Mouse (Mus musculus) hindbrain, embryonic 15.5 days (tissue): ENCODE measurements around the gene Acad9. TPM values are rescaled to one million over a fixed set of nuclear protein-coding genes. Genes with fewer than 3 reads are reported as not detected.
"Not testable (repeated sequence)": the region's sequence is repeated elsewhere in the genome, so short reads cannot be mapped to it uniquely, and the experiment has no call there.

Source experiments
- ATAC-seq: fragments of 200-750 bp; cut with Nextera tagmentation; 2 replicates; pipeline ENCODE4 v1.8.0; 2017; ENCODE audit warnings: low read depth, moderate number of reproducible peaks, moderate TSS enrichment; ENCODE audit not compliant: low FRiP score
- H3K27ac ChIP-seq: fragments of 300-500 bp; sonication (generic); replicated peaks from 2 replicates; pipeline ENCODE4 v1.5.1; 2015; ENCODE audit warnings: mild to moderate bottlenecking, inconsistent platforms
- H3K27me3 ChIP-seq: fragments of 300-500 bp; sonication (generic); 2 replicates; pipeline ENCODE4 v1.6.1; 2015; ENCODE audit warnings: control low read depth, inconsistent platforms
- H3K36me3 ChIP-seq: fragments of 300-500 bp; sonication (generic); 2 replicates; pipeline ENCODE4 v1.6.1; 2015; ENCODE audit warnings: control low read depth, inconsistent platforms
- H3K4me1 ChIP-seq: fragments of 300-500 bp; sonication (generic); replicated peaks from 2 replicates; pipeline ENCODE4 v1.6.1; 2015; ENCODE audit warnings: control low read depth, inconsistent platforms
- H3K4me2 ChIP-seq: fragments of 300-500 bp; sonication (generic); 2 replicates; pipeline ENCODE4 v1.6.1; 2015; ENCODE audit warnings: moderate library complexity, mild to moderate bottlenecking, inconsistent platforms
- H3K4me3 ChIP-seq: fragments of 300-500 bp; sonication (generic); 2 replicates; pipeline ENCODE4 v1.5.1; 2015; ENCODE audit warnings: mild to moderate bottlenecking, inconsistent platforms
- H3K9ac ChIP-seq: fragments of 300-500 bp; sonication (generic); 2 replicates; pipeline ENCODE4 v1.6.1; 2015; ENCODE audit warnings: inconsistent platforms
- H3K9me3 ChIP-seq: fragments of 300-500 bp; sonication (generic); 2 replicates; pipeline ENCODE4 v1.6.1; 2016; ENCODE audit warnings: control low read depth, inconsistent platforms
- WGBS: fragments of 180-500 bp; shearing (Covaris S2); methylation state at CpG from one replicate; pipeline ENCODE4 v1.1.7; 2015; 5-methylcytosine and 5-hydroxymethylcytosine counted together
- polyA plus RNA-seq: library from polyadenylated mRNA; unstranded; fragments of >200 nt; fragmentation: Nextera tagmentation; extraction: Ambion mirVana; gene quantifications from 2 replicates; pipeline ENCODE4 v1.2.1, GENCODE M21; 2015

Gene Acad9
- polyA plus RNA-seq, 1 experiment from 2014 or later = 86.2 TPM

GRCm38 (mm10) chr3:36116076-36116475 is 50.3 kb downstream of the Acad9 start:
- Histone ChIP-seq H3K9ac (no peak overlapping the region), H3K27ac (no peak overlapping the region), H3K27me3 (no peaks in the 10 kb centered on the region), H3K4me2 (no peak overlapping the region), H3K4me1 (no peaks in the 10 kb centered on the region), H3K9me3 (no peaks in the 10 kb centered on the region), H3K4me3 (no peak overlapping the region), H3K36me3 (no peaks in the 10 kb centered on the region)
- no peak for ATAC-seq
- 77% methylated on average over 4 of the region's 4 CpGs for WGBS

- Histone ChIP-seq H3K9ac (no peak overlapping the region), H3K27ac (no peak overlapping the region), H3K27me3 (no peaks in the 10 kb centered on the region), H3K4me1 (no peaks in the 10 kb centered on the region), H3K9me3 (0 out of 2 replicates have a peak, but pooled peaks cover 3% of the 10 kb centered on the region), H3K4me3 (no peak overlapping the region), H3K4me2 (no peak overlapping the region), H3K36me3 (no peaks in the 10 kb centered on the region)
- ATAC-seq = no peak
Observed at GRCm38 (mm10) chr3:36119684-36120548, 54.1 kb downstream of the Acad9 start.

GRCm38 (mm10) chr3:36126176-36126575 is 60.4 kb downstream of the Acad9 start:
- H3K9ac ChIP-seq, H3K27ac ChIP-seq, ATAC-seq, H3K27me3 ChIP-seq, H3K4me3 ChIP-seq, H3K4me2 ChIP-seq, H3K4me1 ChIP-seq, H3K36me3 ChIP-seq, H3K9me3 ChIP-seq: not testable (repeated sequence)
- WGBS = 94% methylated on average over 9 of the region's 9 CpGs

- ATAC-seq = no peak
- H3K4me2 ChIP-seq = no peak overlapping the region
- no peak overlapping the region for H3K9ac ChIP-seq
- no peaks in the 10 kb centered on the region for H3K27me3 ChIP-seq
- H3K4me1 ChIP-seq = no peaks in the 10 kb centered on the region
- H3K27ac ChIP-seq = no peak overlapping the region
- H3K9me3 ChIP-seq = no peaks in the 10 kb centered on the region
- H3K36me3 ChIP-seq = no peaks in the 10 kb centered on the region
- H3K4me3 ChIP-seq = no peak overlapping the region
Observed at GRCm38 (mm10) chr3:36136152-36136551, 70.4 kb downstream of the Acad9 start.

- no peaks in the 10 kb centered on the region for H3K36me3 ChIP-seq
- H3K27ac ChIP-seq = no peak overlapping the region
- WGBS = 53% methylated on average over 2 of the region's 2 CpGs
- no peaks in the 10 kb centered on the region for H3K27me3 ChIP-seq
- H3K9ac ChIP-seq = no peak overlapping the region
- no peak for ATAC-seq
- H3K4me2 ChIP-seq = no peak overlapping the region
- no peaks in the 10 kb centered on the region for H3K4me1 ChIP-seq
- H3K4me3 ChIP-seq = no peak overlapping the region
- H3K9me3 ChIP-seq = no peaks in the 10 kb centered on the region
Observed at GRCm38 (mm10) chr3:36137560-36137959, 71.8 kb downstream of the Acad9 start.

GRCm38 (mm10) chr3:36138171-36138660 is 72.4 kb downstream of the Acad9 start:
- H3K36me3 ChIP-seq = no peaks in the 10 kb centered on the region
- no peaks in the 10 kb centered on the region for H3K27me3 ChIP-seq
- 74% methylated on average over 1 of the region's 1 CpGs for WGBS
- no peak overlapping the region for H3K4me3 ChIP-seq
- H3K4me2 ChIP-seq = no peak overlapping the region
- no peaks in the 10 kb centered on the region for H3K4me1 ChIP-seq
- no peak overlapping the region for H3K9ac ChIP-seq
- H3K9me3 ChIP-seq = no peaks in the 10 kb centered on the region
- ATAC-seq = no peak
- H3K27ac ChIP-seq = no peak overlapping the region

GRCm38 (mm10) chr3:36138996-36139395 is 73.2 kb downstream of the Acad9 start:
- ATAC-seq = no peak

More at GRCm38 (mm10) chr3:36138996-36139395, 73.2 kb downstream of the Acad9 start:
- Histone ChIP-seq H3K4me3 (no peak overlapping the region), H3K4me2 (no peak overlapping the region), H3K36me3 (no peaks in the 10 kb centered on the region), H3K9ac (no peak overlapping the region), H3K27ac (no peak overlapping the region), H3K27me3 (no peaks in the 10 kb centered on the region), H3K9me3 (no peaks in the 10 kb centered on the region), H3K4me1 (no peaks in the 10 kb centered on the region)

Other genes with a start within 250 kb of the Acad9 start
- gene Dcun1d1, start 128.5 kb upstream of the Acad9 start, polyA plus RNA-seq = 97.4 and 101 TPM in 2 replicates
- 28.5 and 29.0 TPM in 2 replicates for gene Mccc1, start 65.3 kb upstream of the Acad9 start, polyA plus RNA-seq
- 0.03 TPM in 1 of 2 replicates, not detected in the other for gene Ccdc144b, start 12.4 kb upstream of the Acad9 start, polyA plus RNA-seq
- 15.3 and 15.5 TPM in 2 replicates for gene D3Ertd254e, start 85.0 kb downstream of the Acad9 start, polyA plus RNA-seq
- gene Qrfpr, start 156.3 kb downstream of the Acad9 start, polyA plus RNA-seq = 1.6 and 2.4 TPM in 2 replicates